Mouse (Mus musculus) thymus, adult 18-20 months (tissue): ENCODE measurements around the gene Padi2.

Experiments
- DNase-seq, 2 experiments: peaks; one replicate each; pipeline ENCODE4 v3.0.0; 2022; ENCODE audit warnings: mixed read lengths in 2 of 2

Gene Padi2

DNA sequence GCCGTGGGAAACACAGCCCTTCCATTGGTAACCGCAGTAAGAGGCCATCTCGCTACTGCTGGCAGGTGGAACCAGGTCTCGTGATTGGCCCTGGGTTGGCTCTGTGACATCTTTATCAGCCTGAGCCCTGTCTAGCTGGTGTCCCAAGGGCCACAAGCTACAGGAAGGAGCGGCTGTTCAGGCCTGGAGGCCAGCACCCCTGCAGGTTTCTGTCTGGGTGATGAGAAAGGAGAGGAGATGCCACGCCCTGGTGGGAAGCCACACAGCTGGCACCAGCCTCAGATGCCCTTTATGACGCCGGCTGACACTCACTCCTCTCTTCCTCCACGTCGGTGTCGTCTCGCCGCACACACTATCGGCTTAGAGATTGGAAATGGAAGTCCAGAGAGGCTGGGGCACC, 83.3 kb downstream of the Padi2 start:
- DNase-seq, result no peak

DNA sequence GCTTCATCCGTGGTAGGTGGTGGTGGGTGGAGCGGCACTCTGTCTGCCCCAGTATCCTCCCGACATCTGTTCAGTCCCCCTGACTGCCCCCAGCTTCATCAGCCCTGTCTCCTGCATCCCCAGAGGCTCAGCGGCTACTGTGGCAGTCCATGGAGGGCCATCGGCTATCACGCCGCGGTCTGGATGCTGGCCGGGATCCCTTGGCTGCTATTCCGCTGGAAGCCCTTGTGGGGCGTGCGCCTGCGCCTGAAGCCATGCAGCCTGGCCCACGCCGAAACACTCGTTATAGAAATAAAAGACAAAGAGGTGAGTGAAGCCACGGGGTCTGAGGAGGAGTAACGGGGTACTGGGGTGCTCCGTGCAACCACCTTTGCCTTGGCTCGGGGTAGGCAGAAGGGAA, 86.1 kb downstream of the Padi2 start:
- DNase-seq, result no peak

DNA sequence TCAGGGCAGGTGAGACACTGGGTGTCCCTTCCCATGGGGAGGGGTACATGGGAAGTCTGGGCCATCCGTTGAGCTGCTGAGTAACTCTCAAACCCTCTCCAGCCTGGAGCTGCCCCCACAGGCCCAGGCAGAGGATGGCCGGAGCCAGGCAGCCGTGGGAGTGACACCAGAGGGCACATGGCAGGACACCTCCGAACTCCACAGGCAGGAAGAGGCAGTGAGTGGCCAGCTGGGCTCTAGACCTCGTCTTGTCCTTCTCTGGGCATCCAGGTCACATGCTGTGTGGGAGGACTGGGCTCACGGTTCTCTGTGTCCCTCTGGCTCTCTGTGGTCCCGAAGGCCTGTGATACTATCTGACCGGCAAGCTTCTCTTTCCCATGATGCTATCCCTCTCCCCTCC, 87.7 kb downstream of the Padi2 start:
- no peak for DNase-seq

DNA sequence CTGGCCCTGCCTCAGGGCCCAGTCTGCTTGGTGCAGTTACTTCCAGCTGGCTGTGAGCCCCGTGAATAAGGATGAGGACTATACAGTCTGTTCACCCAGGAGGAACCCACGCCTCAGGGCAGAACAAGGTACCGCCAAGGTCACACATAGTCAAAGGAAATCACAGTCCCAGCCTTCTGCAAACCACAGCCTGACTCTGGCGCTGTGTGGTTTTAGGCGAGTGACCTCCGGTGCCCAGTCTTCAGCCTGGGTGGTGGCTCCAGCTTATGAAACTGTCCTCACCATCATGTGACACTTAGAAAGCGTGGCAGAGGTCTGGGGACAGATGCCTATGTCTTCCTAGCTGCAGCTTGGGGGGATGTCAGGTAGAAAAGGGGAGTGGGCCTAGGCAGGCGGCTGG, 89.7 kb downstream of the Padi2 start:
- DNase-seq, result no peak

DNA sequence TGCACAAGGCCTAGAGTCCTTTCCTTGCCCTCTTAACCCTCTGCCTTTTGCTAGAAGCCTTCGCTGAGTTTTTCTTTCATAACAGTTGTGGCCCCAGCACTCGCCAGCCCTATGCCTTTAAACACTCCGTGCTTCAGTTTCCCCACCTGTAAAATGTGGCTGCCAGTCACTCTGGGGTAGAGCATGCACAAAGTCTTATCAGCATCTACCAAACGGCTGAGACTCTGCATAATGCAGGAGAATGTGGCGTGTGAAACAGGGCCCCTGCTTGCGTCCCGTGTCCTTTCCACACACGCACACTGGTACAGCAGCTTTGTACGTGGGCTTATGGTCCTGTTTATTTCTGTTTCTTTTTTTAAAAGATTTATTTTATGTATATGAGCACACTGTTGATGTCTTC, 90.7 kb downstream of the Padi2 start:
- DNase-seq, result no peak
